27 mouse cellular contexts compared by ENCODE assay signal in genomic region chr17:49416228-49416627, GRCm38 (mm10). TPM values are rescaled to one million over a fixed set of nuclear protein-coding genes. Genes with fewer than 3 reads are reported as not detected.
A peak's percentile ranks its signal among the peaks of the same experiment; 100 is the strongest.
DNase-seq lines count a peak whose midpoint lies in the region; TF ChIP-seq lines count a peak whose summit lies in the region.
"Had no signal": no experiment of that assay in that cellular context is flagged by ENCODE, and none has a peak within 500 bp of the region (broad histone marks: within the 10 kb centered on the region; RNA-seq: fewer than 3 reads in every experiment).

No protein-coding gene starts in this region.

- TF ChIP-seq CTCF in C2C12 (IDR thresholded peaks at IDR 0.05; ENCODE audit: control insufficient read depth, insufficient read depth, insufficient read length), result no peak
- no peak for TF ChIP-seq CTCF in CH12.LX (conservative IDR thresholded peaks at IDR 0.05 in 1 of 2, IDR thresholded peaks at IDR 0.05 in 1 of 2; ENCODE audit: low read depth in 2 of 2, low read length in 2 of 2)

- H3K4me2 ChIP-seq in CH12.LX (ENCODE audit: insufficient read depth, low read depth, poor library complexity, severe bottlenecking), result no peak overlapping the region
- no peak overlapping the region for H3K4me2 ChIP-seq in myocyte (ENCODE audit: low read depth)
- H3K4me2 ChIP-seq: embryonic facial prominence, embryonic 13.5 days; heart, embryonic 11.5 days; heart, embryonic 15.5 days; hindbrain, embryonic 13.5 days; intestine, embryonic 15.5 days had no signal

- H3ac ChIP-seq in C2C12 (ENCODE audit: control insufficient read depth, insufficient read length, low read depth), result no peak overlapping the region
- H3ac ChIP-seq in myocyte (ENCODE audit: control insufficient read depth, insufficient read length), result no peak overlapping the region

- H3K9me3 ChIP-seq in CH12.LX (replicated peaks; ENCODE audit: low read length), result no peaks in the 10 kb centered on the region
- H3K9me3 ChIP-seq: embryonic facial prominence, embryonic 10.5 days; embryonic facial prominence, embryonic 13.5 days; heart, embryonic 15.5 days; hindbrain, embryonic 10.5 days; hindbrain, embryonic 13.5 days; intestine, embryonic 15.5 days had no signal

- no peaks in the 10 kb centered on the region for H3K79me2 ChIP-seq in C2C12 (ENCODE audit: control insufficient read depth, insufficient read depth)
- H3K79me2 ChIP-seq in CH12.LX (replicated peaks; ENCODE audit: control insufficient read depth, extremely low read depth, insufficient read depth, poor library complexity, severe bottlenecking), result no peaks in the 10 kb centered on the region
- H3K79me2 ChIP-seq in myocyte (ENCODE audit: control insufficient read depth, insufficient read depth), result no peaks in the 10 kb centered on the region

- no peak overlapping the region for H3K27ac ChIP-seq in CH12.LX (ENCODE audit: insufficient read depth, low read depth)
- H3K27ac ChIP-seq: embryonic facial prominence, embryonic 10.5 days; embryonic facial prominence, embryonic 13.5 days; heart, embryonic 15.5 days; hindbrain, embryonic 10.5 days; hindbrain, embryonic 13.5 days; intestine, embryonic 15.5 days had no signal

- no peaks in the 10 kb centered on the region for H3K36me3 ChIP-seq in C2C12 (ENCODE audit: control insufficient read depth, insufficient read depth)
- no peaks in the 10 kb centered on the region for H3K36me3 ChIP-seq in CH12.LX (replicated peaks in 1 of 2; ENCODE audit: control insufficient read depth in 1 of 2, insufficient read depth in 1 of 2, low read length in 1 of 2)
- H3K36me3 ChIP-seq in myocyte (ENCODE audit: control insufficient read depth, insufficient read depth), result no peaks in the 10 kb centered on the region
- H3K36me3 ChIP-seq: embryonic facial prominence, embryonic 10.5 days; embryonic facial prominence, embryonic 13.5 days; heart, embryonic 15.5 days; hindbrain, embryonic 10.5 days; hindbrain, embryonic 13.5 days; intestine, embryonic 15.5 days had no signal

- no peak for TF ChIP-seq EP300 in CH12.LX (IDR thresholded peaks at IDR 0.05; ENCODE audit: low read length)

- in situ Hi-C loops in CH12.LX (cut with MboI; ENCODE audit: low pct_ligation_motif_present, low pct_unique_long_range_greater_than_20kb, low sequenced_read_pairs), result loop anchor here (25.0 kb wide), 1 partner anchor 954 kb away; the partner anchor contains the start of genes Tspo2 and Unc5cl

- no peak overlapping the region for H3K4me3 ChIP-seq in C2C12 (ENCODE audit: insufficient read depth, poor library complexity, severe bottlenecking)
- no peak overlapping the region for H3K4me3 ChIP-seq in CH12.LX (replicated peaks in 1 of 3; ENCODE audit: low read depth in 2 of 3, low read length in 2 of 3, poor library complexity in 1 of 3)
- no peak overlapping the region for H3K4me3 ChIP-seq in myocyte
- H3K4me3 ChIP-seq: embryonic facial prominence, embryonic 10.5 days; embryonic facial prominence, embryonic 13.5 days; erythroblast, embryonic 14.5 days; heart, embryonic 15.5 days; hindbrain, embryonic 10.5 days; hindbrain, embryonic 13.5 days; intestine, embryonic 15.5 days had no signal

- H3K27me3 ChIP-seq in C2C12 (ENCODE audit: control insufficient read depth, insufficient read depth, insufficient read length) (no peaks in the 10 kb centered on the region), CH12.LX (replicated peaks) (peaks cover 35% of the 10 kb centered on the region), myocyte (ENCODE audit: control insufficient read depth, insufficient read depth, insufficient read length) (no peaks in the 10 kb centered on the region)
- H3K27me3 ChIP-seq: embryonic facial prominence, embryonic 13.5 days; heart, embryonic 15.5 days; hindbrain, embryonic 13.5 days; intestine, embryonic 15.5 days had no signal

- dilution Hi-C loops in CH12.LX (cut with MboI; ENCODE audit: extremely low pct_ligation_motif_present, extremely low pct_unique_long_range_greater_than_20kb, low sequenced_read_pairs), result no loop called here

- no peak for DNase-seq in CH12.LX (ENCODE audit: extremely low read depth)
- DNase-seq in R1 (ENCODE audit: low read depth, low spot score), result peak; percentile 25
- no peak for DNase-seq in cerebellum, adult 8-10 months
- no peak for DNase-seq in kidney, adult 18-20 months
- DNase-seq: adrenal gland, adult 2 months; adrenal gland, postnatal 14 days; cerebellum, adult 11 months; cerebellum, adult 2 months; cerebellum, postnatal 10 days; cerebellum, postnatal 36 days; embryo, embryonic 11 days; forebrain, postnatal 0 days; gastrocnemius, postnatal 10 days; gastrocnemius, postnatal 36 days; heart, postnatal 10 days; heart, postnatal 36 days; kidney, adult 11 months had no signal

- no peaks in the 10 kb centered on the region for H3K4me1 ChIP-seq in CH12.LX (ENCODE audit: control insufficient read depth in 1 of 2, insufficient read depth in 2 of 2)
- H3K4me1 ChIP-seq: embryonic facial prominence, embryonic 13.5 days; heart, embryonic 15.5 days; hindbrain, embryonic 13.5 days; intestine, embryonic 15.5 days had no signal

- TF ChIP-seq RAD21 in CH12.LX (IDR thresholded peaks at IDR 0.05; ENCODE audit: low read depth, low read length), result no peak

- TF ChIP-seq POLR2A in CH12.LX (IDR thresholded peaks at IDR 0.05; ENCODE audit: low read depth, low read length), result no peak
- TF ChIP-seq POLR2A in myocyte (IDR thresholded peaks at IDR 0.05; ENCODE audit: insufficient read length, low read depth), result no peak

- H3K9ac ChIP-seq in CH12.LX (ENCODE audit: insufficient read depth, low read depth), result no peak overlapping the region
- H3K9ac ChIP-seq: embryonic facial prominence, embryonic 13.5 days; forebrain, postnatal 0 days; heart, embryonic 15.5 days; hindbrain, embryonic 13.5 days; intestine, embryonic 15.5 days had no signal

- no peaks in the 10 kb centered on the region for H3K79me3 ChIP-seq in C2C12 (ENCODE audit: low read depth)

TF ChIP-seq in C2C12, 6 proteins besides CTCF, POLR2A, EP300 and RAD21:
- TF ChIP-seq USF1 (IDR thresholded peaks at IDR 0.05; ENCODE audit: low read depth) (peak; percentile 67), MYOD1 (IDR thresholded peaks at IDR 0.05; ENCODE audit: control insufficient read depth, insufficient read length, low read depth) (no peak)

TF ChIP-seq in CH12.LX, 34 proteins besides CTCF, POLR2A, EP300 and RAD21:
- TF ChIP-seq TBP (conservative IDR thresholded peaks at IDR 0.05; ENCODE audit: low read depth, low read length) (no peak), KAT2A (IDR thresholded peaks at IDR 0.05; ENCODE audit: insufficient replicate concordance, low read length) (no peak), MYC (IDR thresholded peaks at IDR 0.05; ENCODE audit: low read depth, low read length) (no peak), USF2 (conservative IDR thresholded peaks at IDR 0.05; ENCODE audit: low read depth, low read length) (peak; percentile 88), ETS1 (conservative IDR thresholded peaks at IDR 0.05; ENCODE audit: low read depth, low read length) (no peak), USF1 (IDR thresholded peaks at IDR 0.05; ENCODE audit: low read depth, low read length) (peak; percentile 67)

TF ChIP-seq in myocyte, 11 proteins besides CTCF, POLR2A, EP300 and RAD21:
- no peak for TF ChIP-seq TCF12 (IDR thresholded peaks at IDR 0.05; ENCODE audit: insufficient read depth, poor library complexity, severe bottlenecking)
- no peak for TF ChIP-seq MYOG (IDR thresholded peaks at IDR 0.05; ENCODE audit: control insufficient read depth in 1 of 3, insufficient read depth in 1 of 3, insufficient read length in 2 of 3, low read depth in 2 of 3)
- peak; percentile 33 for TF ChIP-seq USF1 (IDR thresholded peaks at IDR 0.05; ENCODE audit: low read depth)

RNA-seq across cellular contexts. Expression of gene Mocs1, which starts 11.9 kb away (rescaled TPM):
- 13.7 TPM for polyA plus RNA-seq in C2C12 (2012; fragmentation: generic; extraction: Trizol)
- total RNA-seq in CH12.LX (2012; rRNA removed), result 6.4 and 7.3 TPM in 2 replicates
- total RNA-seq in CH12.LX (2014; rRNA removed), result 2.9 and 3.7 TPM in 2 replicates
- 8.8 and 9.4 TPM in 2 replicates for polyA plus RNA-seq in CH12.LX (2012; ENCODE audit: insufficient read length, low read depth)
- polyA plus RNA-seq in myocyte (2012; fragmentation: generic; extraction: Trizol), result 12.7 TPM
